Mouse (Mus musculus): Measurements from ENCODE around the gene Aldoc. TPM values are rescaled to one million over a fixed set of nuclear protein-coding genes. Genes with fewer than 3 reads are reported as not detected.

Aldoc gene
- polyA plus RNA-seq, 1 experiment, result 8.4 TPM

GRCm38 (mm10) chr11:78337040-78337439 is 14.3 kb downstream of the Aldoc start:
- whole genome bisulfite sequencing, result 95% methylated on average over 8 of the region's 8 CpGs
- H3K27ac ChIP-seq (ENCODE audit: control insufficient read depth, insufficient read depth, low read depth, low read length, poor library complexity), result no peak overlapping the region
- no peak overlapping the region for H3K4me3 ChIP-seq (replicated peaks; ENCODE audit: control insufficient read depth, low read depth, low read length)
- TF ChIP-seq POLR2A (IDR thresholded peaks at IDR 0.05; ENCODE audit: borderline replicate concordance, control insufficient read depth, low read depth, low read length) (no peak), CTCF (IDR thresholded peaks at IDR 0.05; ENCODE audit: control insufficient read depth, insufficient read depth, low read length) (no peak)
- H3K4me1 ChIP-seq (ENCODE audit: control insufficient read depth, insufficient read depth, low read length), result no peaks in the 10 kb centered on the region

DNA sequence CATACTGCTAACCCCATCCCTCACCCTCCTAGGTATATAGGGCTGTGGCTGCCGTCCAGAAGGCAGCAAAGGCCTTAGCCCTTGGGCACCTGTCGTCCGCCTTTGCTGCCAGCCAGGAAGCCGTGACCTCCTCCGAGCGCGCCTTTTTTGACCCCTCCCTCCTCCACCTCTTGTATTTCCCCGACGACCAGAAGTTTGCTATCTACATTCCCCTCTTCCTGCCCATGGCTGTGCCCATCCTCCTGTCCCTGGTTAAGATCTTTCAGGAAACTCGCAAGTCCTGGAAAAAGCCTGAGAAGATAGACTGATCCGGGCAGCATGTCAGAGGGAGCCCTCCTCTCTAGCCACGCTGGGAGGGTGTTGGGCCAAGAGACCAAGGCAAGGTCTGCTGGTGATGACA is 18.9 kb downstream of the Aldoc start:
- Histone ChIP-seq H3K4me1 (ENCODE audit: control insufficient read depth, insufficient read depth, low read length) (peaks cover 6% of the 10 kb centered on the region), H3K27ac (ENCODE audit: control insufficient read depth, insufficient read depth, low read depth, low read length, poor library complexity) (no peak overlapping the region), H3K4me3 (replicated peaks; ENCODE audit: control insufficient read depth, low read depth, low read length) (no peak overlapping the region)
- 84% methylated on average over 12 of the region's 12 CpGs for WGBS
- TF ChIP-seq CTCF (IDR thresholded peaks at IDR 0.05; ENCODE audit: control insufficient read depth, insufficient read depth, low read length) (no peak), POLR2A (IDR thresholded peaks at IDR 0.05; ENCODE audit: borderline replicate concordance, control insufficient read depth, low read depth, low read length) (no peak)

- Histone ChIP-seq H3K27ac (ENCODE audit: control insufficient read depth, insufficient read depth, low read depth, low read length, poor library complexity) (peak within 1 kb of the TSS; percentile 74), H3K4me3 (replicated peaks; ENCODE audit: control insufficient read depth, low read depth, low read length) (peak within 1 kb of the TSS; percentile 79), H3K4me1 (ENCODE audit: control insufficient read depth, insufficient read depth, low read length) (peaks cover 8% of the 10 kb centered on the region)
- TF ChIP-seq CTCF (IDR thresholded peaks at IDR 0.05; ENCODE audit: control insufficient read depth, insufficient read depth, low read length), result no peak
- peak; percentile 54; the same call in 1 of the 2 replicates for TF ChIP-seq POLR2A (IDR thresholded peaks at IDR 0.05; ENCODE audit: borderline replicate concordance, control insufficient read depth, low read depth, low read length)
- WGBS, result 2% methylated on average over 64 of the region's 66 CpGs
Measured at GRCm38 (mm10) chr11:78343381-78344327, 20.9 kb downstream of the Aldoc start, which contains the start of gene Unc119. Unc119 (plus strand) TSS chr11:78343482.

GRCm38 (mm10) chr11:78344328-78344889 is 21.6 kb downstream of the Aldoc start:
- peaks cover 8% of the 10 kb centered on the region for H3K4me1 ChIP-seq (ENCODE audit: control insufficient read depth, insufficient read depth, low read length)
- 46% methylated on average over 6 of the region's 6 CpGs for WGBS
- TF ChIP-seq CTCF (IDR thresholded peaks at IDR 0.05; ENCODE audit: control insufficient read depth, insufficient read depth, low read length) (no peak), POLR2A (IDR thresholded peaks at IDR 0.05; ENCODE audit: borderline replicate concordance, control insufficient read depth, low read depth, low read length) (no peak)
- H3K4me3 ChIP-seq (replicated peaks; ENCODE audit: control insufficient read depth, low read depth, low read length), result peak overlapping the region; percentile 79
- H3K27ac ChIP-seq (ENCODE audit: control insufficient read depth, insufficient read depth, low read depth, low read length, poor library complexity), result peak overlapping the region; percentile 85

DNA sequence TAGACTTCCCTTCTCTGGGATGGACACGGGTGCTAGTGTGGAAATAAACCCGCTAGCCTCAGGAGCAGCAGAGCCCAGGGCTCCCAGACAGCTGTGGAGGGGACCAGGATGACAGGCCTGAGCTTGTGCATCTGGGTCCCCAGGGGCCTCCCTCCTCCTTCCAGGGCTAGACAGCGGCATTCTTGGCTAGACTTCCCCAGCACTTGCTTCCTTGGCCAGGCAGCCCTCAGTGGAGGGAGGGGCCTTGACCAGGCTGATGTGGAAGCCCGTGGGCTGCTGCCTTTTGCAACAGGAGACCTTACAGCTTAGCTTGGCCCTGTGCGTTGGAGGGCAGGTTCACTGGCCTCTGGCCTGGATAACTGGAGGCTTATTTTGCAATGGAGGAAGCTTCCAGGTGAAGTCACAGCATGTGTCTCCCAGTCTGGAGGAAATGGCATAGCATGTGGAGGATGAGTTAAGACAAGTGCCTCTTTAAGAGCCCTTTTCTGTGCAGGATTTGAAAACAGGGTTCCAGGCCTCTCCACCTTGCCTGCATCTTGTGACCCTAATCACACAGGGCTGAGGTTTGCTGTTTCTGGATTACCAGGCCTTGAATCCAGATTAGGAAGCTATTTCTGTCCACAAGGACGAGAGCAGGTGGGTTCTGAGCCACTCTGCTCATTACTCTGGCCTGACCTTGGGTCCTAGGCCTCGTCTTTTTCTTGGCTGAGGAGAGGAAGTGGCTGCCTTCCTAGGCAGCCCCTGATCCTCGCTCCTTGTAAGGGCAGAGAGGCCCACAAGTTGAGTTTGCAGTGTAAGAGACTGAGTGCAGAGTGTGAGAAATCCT is 22.3 kb downstream of the Aldoc start:
- WGBS, result 13% methylated on average over 8 of the region's 8 CpGs

DNA sequence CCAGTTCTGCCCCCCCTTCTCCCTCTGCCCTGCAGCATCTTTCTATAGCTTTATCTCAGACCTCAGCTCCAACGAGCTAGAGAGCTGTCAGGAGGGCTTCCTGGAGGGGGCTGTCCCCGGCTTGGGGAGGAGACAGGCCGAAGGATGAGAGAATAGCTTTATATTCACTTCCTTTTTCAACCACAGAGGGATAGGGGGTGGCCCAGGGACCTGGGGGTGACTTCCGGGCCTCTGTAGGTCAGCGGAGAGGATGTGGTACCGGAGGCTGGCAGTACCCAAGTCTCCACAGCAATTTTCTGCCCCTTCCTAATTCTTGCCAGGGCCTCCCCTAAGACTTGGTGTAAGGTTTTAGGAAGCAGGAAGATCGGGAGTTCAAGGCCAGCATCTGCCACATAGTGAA is 23.0 kb downstream of the Aldoc start:
- TF ChIP-seq CTCF (IDR thresholded peaks at IDR 0.05; ENCODE audit: control insufficient read depth, insufficient read depth, low read length) (no peak), POLR2A (IDR thresholded peaks at IDR 0.05; ENCODE audit: borderline replicate concordance, control insufficient read depth, low read depth, low read length) (no peak)
- H3K27ac ChIP-seq (ENCODE audit: control insufficient read depth, insufficient read depth, low read depth, low read length, poor library complexity), result peak overlapping the region; percentile 85
- peaks cover 8% of the 10 kb centered on the region for H3K4me1 ChIP-seq (ENCODE audit: control insufficient read depth, insufficient read depth, low read length)
- WGBS, result 5% methylated on average over 7 of the region's 7 CpGs
- H3K4me3 ChIP-seq (replicated peaks; ENCODE audit: control insufficient read depth, low read depth, low read length), result peak overlapping the region; percentile 14

More for the DNA sequence above, 22.3 kb downstream of the Aldoc start:
- no peak for TF ChIP-seq POLR2A (IDR thresholded peaks at IDR 0.05; ENCODE audit: borderline replicate concordance, control insufficient read depth, low read depth, low read length)
- no peak for TF ChIP-seq CTCF (IDR thresholded peaks at IDR 0.05; ENCODE audit: control insufficient read depth, insufficient read depth, low read length)
- Histone ChIP-seq H3K27ac (ENCODE audit: control insufficient read depth, insufficient read depth, low read depth, low read length, poor library complexity) (peak overlapping the region; percentile 85), H3K4me1 (ENCODE audit: control insufficient read depth, insufficient read depth, low read length) (peaks cover 8% of the 10 kb centered on the region), H3K4me3 (replicated peaks; ENCODE audit: control insufficient read depth, low read depth, low read length) (peak overlapping the region; percentile 46)

GRCm38 (mm10) chr11:78346326-78347069 is 23.7 kb downstream of the Aldoc start:
- no peak for TF ChIP-seq CTCF (IDR thresholded peaks at IDR 0.05; ENCODE audit: control insufficient read depth, insufficient read depth, low read length)
- TF ChIP-seq POLR2A (IDR thresholded peaks at IDR 0.05; ENCODE audit: borderline replicate concordance, control insufficient read depth, low read depth, low read length), result no peak

More at GRCm38 (mm10) chr11:78346326-78347069, 23.7 kb downstream of the Aldoc start:
- Histone ChIP-seq H3K4me3 (replicated peaks; ENCODE audit: control insufficient read depth, low read depth, low read length) (peak overlapping the region; percentile 14), H3K4me1 (ENCODE audit: control insufficient read depth, insufficient read depth, low read length) (peaks cover 8% of the 10 kb centered on the region), H3K27ac (ENCODE audit: control insufficient read depth, insufficient read depth, low read depth, low read length, poor library complexity) (peak overlapping the region; percentile 85)
- 59% methylated on average over 6 of the region's 6 CpGs for WGBS
